In the genomic region with DNA sequence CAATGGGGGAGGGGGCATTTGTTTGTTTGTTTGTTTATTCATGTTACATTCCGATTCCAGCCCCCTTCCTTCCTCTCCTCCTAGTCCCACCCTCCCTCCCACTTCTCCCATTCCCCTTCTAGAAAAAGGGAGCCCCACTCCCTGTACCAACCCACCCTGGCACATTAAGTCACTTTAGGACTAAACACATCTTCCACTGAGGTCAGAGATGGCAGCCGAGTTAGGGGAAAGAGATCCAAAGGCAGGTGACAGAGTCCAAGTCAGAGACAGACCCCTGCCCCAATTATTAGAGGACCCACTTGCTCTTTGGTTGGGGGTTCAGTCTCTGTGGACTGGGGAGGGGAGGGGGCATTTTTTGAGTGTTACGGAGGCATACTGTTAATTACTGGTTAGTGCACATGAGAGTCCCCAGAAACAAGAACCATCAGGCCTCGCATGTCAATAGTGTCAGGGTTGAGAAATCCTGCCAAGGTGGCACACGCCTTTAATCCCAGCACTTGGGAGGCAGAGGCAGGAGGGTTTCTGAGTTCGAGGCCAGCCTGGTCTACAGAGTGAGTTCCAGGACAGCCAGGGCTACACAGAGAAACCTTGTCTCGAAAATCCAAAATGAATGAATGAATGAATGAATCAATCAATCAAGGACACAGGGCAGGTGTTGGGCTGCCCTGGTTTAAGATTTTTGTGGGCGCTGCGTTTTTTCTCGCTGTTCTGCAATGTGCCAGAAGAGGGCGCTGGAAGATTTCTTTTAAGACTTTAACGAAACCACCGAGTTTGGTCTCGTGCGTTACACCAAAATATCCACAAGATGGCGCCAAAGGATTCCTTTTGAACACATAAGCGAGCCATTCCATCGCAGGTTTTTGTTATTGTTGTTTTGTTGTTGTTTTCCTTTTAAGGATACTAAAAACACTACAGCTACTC, we compare ENCODE assay signal across 8 mouse cellular contexts.
DNase-seq lines count a peak whose midpoint lies in the region; ATAC-seq and TF ChIP-seq lines count a peak whose summit lies in the region.

No protein-coding gene starts in this region.

- H3K9me3 ChIP-seq in heart, embryonic 14.5 days (ENCODE audit: control insufficient read depth, low read length) = no peaks in the 10 kb centered on the region
- H3K9me3 ChIP-seq in liver, embryonic 12.5 days (replicated peaks) = no peaks in the 10 kb centered on the region
- no peaks in the 10 kb centered on the region for H3K9me3 ChIP-seq in stomach, embryonic 16.5 days (replicated peaks; ENCODE audit: control insufficient read depth, low read length)

- H3K27me3 ChIP-seq in heart, embryonic 14.5 days (ENCODE audit: control insufficient read depth, insufficient read depth, low read length) = no peaks in the 10 kb centered on the region
- H3K27me3 ChIP-seq in liver, embryonic 12.5 days (replicated peaks) = no peaks in the 10 kb centered on the region; the same call in 1 of the 2 replicates
- no peaks in the 10 kb centered on the region for H3K27me3 ChIP-seq in stomach, embryonic 16.5 days (ENCODE audit: control insufficient read depth, insufficient read depth, low read length)

- no peak overlapping the region for H3K27ac ChIP-seq in heart, embryonic 14.5 days (replicated peaks in 1 of 2; ENCODE audit: control insufficient read depth in 1 of 2, insufficient read depth in 1 of 2, low read depth in 2 of 2, low read length in 2 of 2)
- H3K27ac ChIP-seq in liver, embryonic 12.5 days = no peak overlapping the region
- no peak overlapping the region for H3K27ac ChIP-seq in stomach, embryonic 16.5 days (ENCODE audit: low read length)

- H3K9ac ChIP-seq in heart, embryonic 14.5 days (ENCODE audit: low read length) = no peak overlapping the region
- H3K9ac ChIP-seq in liver, embryonic 12.5 days = no peak overlapping the region
- H3K9ac ChIP-seq in stomach, embryonic 16.5 days (ENCODE audit: low read length) = no peak overlapping the region

- H3K4me3 ChIP-seq in heart, embryonic 14.5 days (ENCODE audit: control insufficient read depth in 1 of 2, insufficient read depth in 1 of 2, low read depth in 1 of 2, low read length in 2 of 2) = no peak overlapping the region
- no peak overlapping the region for H3K4me3 ChIP-seq in liver, embryonic 12.5 days
- no peak overlapping the region for H3K4me3 ChIP-seq in stomach, embryonic 16.5 days (replicated peaks; ENCODE audit: low read length)

- no peak for TF ChIP-seq POLR2A in brain, embryonic 14.5 days (IDR thresholded peaks at IDR 0.05; ENCODE audit: borderline replicate concordance, extremely low read depth, insufficient read depth, insufficient read length, poor library complexity, severe bottlenecking)

- no peaks in the 10 kb centered on the region for H3K36me3 ChIP-seq in heart, embryonic 14.5 days (ENCODE audit: control insufficient read depth, insufficient read depth, low read length)
- H3K36me3 ChIP-seq in liver, embryonic 12.5 days = no peaks in the 10 kb centered on the region
- H3K36me3 ChIP-seq in stomach, embryonic 16.5 days (ENCODE audit: control insufficient read depth, insufficient read depth, low read length) = no peaks in the 10 kb centered on the region

- peak; percentile 26; the same call in 1 of the 2 replicates for ATAC-seq in heart, embryonic 14.5 days (ENCODE audit: insufficient number of reproducible peaks, insufficient read depth, low FRiP score, low read depth)
- ATAC-seq in liver, embryonic 12.5 days = 0 out of 2 replicates have a peak, but pooled peaks have one; percentile 29
- ATAC-seq in stomach, embryonic 16.5 days (ENCODE audit: insufficient read depth, low FRiP score) = peak; percentile 41; the same call in 1 of the 2 replicates

- WGBS in heart, embryonic 14.5 days = 22% methylated on average over 18 of the region's 18 CpGs
- 15% methylated on average over 18 of the region's 18 CpGs for WGBS in liver, embryonic 12.5 days (ENCODE audit: insufficient replicate concordance)
- 20% methylated on average over 18 of the region's 18 CpGs for WGBS in stomach, embryonic 16.5 days

- TF ChIP-seq CTCF in brain, embryonic 14.5 days (IDR thresholded peaks at IDR 0.05; ENCODE audit: borderline replicate concordance, extremely low read depth, insufficient read depth, insufficient read length) = peak; percentile 87

- peak overlapping the region; percentile 37 for H3K4me2 ChIP-seq in heart, embryonic 14.5 days (ENCODE audit: low read length)
- peak overlapping the region; percentile 9; the same call in 1 of the 2 replicates for H3K4me2 ChIP-seq in liver, embryonic 12.5 days
- peak overlapping the region; percentile 27; the same call in 1 of the 2 replicates for H3K4me2 ChIP-seq in stomach, embryonic 16.5 days (ENCODE audit: low read depth, low read length)

- DNase-seq in CD4-positive helper T cell, adult 2 months (ENCODE audit: low read depth, low spot score) = peak; percentile 90
- peak; percentile 96 for DNase-seq in brain, embryonic 14.5 days (ENCODE audit: low read depth)
- DNase-seq in fibroblast of lung, adult 2 months (ENCODE audit: low read depth) = peak; percentile 78
- DNase-seq in kidney, postnatal 10 days = peak; percentile 93
- peak; percentile 87 for DNase-seq in neural tube, embryonic 10.5 days (ENCODE audit: extremely low spot score, low spot score)

- H3K4me1 ChIP-seq in heart, embryonic 14.5 days (ENCODE audit: control insufficient read depth in 2 of 2, insufficient read depth in 2 of 2, low read length in 2 of 2) = peaks cover 9 to 31% of the 10 kb centered on the region in 2 experiments
- peaks cover 14% of the 10 kb centered on the region; the same call in 1 of the 2 replicates for H3K4me1 ChIP-seq in liver, embryonic 12.5 days
- H3K4me1 ChIP-seq in stomach, embryonic 16.5 days (ENCODE audit: control insufficient read depth, insufficient read depth, low read length) = peaks cover 11% of the 10 kb centered on the region
